Mouse (Mus musculus): ENCODE results near the gene Gm28035.

DNA sequence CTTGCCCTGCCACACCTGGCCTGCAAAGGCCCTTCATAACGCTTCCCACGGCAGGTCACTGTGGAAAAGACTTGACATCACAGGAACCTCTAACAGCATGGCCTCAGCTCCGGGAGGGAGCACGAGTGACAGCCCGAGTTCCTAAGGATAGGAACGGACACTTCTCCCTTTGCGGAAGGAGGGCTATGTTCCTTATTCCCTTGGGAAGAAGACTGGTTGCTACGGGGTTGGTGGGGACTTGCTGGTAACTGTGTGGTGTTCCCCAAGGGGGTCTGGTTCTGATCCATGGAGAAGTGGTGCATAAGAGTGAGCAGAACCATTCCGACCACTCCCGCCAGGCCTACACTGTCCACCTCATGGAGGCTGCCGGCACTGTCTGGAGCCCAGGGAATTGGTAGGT is 40.4 kb downstream of the Gm28035 start, which contains the start of gene Gm28038:
- TF ChIP-seq CTCF (IDR thresholded peaks at IDR 0.05; ENCODE audit: low read depth) (no peak), EP300 (optimal IDR thresholded peaks at IDR 0.05) (no peak)
